Mouse (Mus musculus) kidney, postnatal 0 days (tissue): ENCODE results near the gene Zcchc4. TPM values are rescaled to one million over a fixed set of nuclear protein-coding genes. Genes with fewer than 3 reads are reported as not detected.

Experiments
- ATAC-seq: fragments of 200-750 bp; cut with Nextera tagmentation; replicated peaks from 2 replicates; pipeline ENCODE4 v1.8.0; 2017; ENCODE audit warnings: low read depth, moderate number of reproducible peaks, moderate TSS enrichment, moderate library complexity; ENCODE audit not compliant: low FRiP score
- DNase-seq: peaks from one replicate; pipeline ENCODE4 v3.0.0-alpha.2; 2016; ENCODE audit warnings: low spot score
- H3K27ac ChIP-seq: fragments of 300-500 bp; sonication (generic); 2 replicates; pipeline ENCODE4 v1.5.1; 2014; ENCODE audit warnings: mild to moderate bottlenecking
- H3K27me3 ChIP-seq: fragments of 300-500 bp; sonication (generic); 2 replicates; pipeline ENCODE4 v1.6.1; 2014; ENCODE audit warnings: low read length, mixed read lengths; ENCODE audit not compliant: insufficient read depth
- H3K36me3 ChIP-seq: fragments of 300-500 bp; sonication (generic); 2 replicates; pipeline ENCODE4 v1.6.1; 2014; ENCODE audit warnings: low read length, mixed read lengths; ENCODE audit not compliant: insufficient read depth
- H3K4me1 ChIP-seq: fragments of 300-500 bp; sonication (generic); replicated peaks from 2 replicates; pipeline ENCODE4 v1.6.1; 2014; ENCODE audit warnings: antibody characterized with exemption, low read length, mixed read lengths; ENCODE audit not compliant: insufficient read depth
- H3K4me2 ChIP-seq: fragments of 300-500 bp; sonication (generic); 2 replicates; pipeline ENCODE4 v1.6.1; 2014; ENCODE audit warnings: mild to moderate bottlenecking, low read length, moderate library complexity, mixed read lengths
- H3K4me3 ChIP-seq: fragments of 300-500 bp; sonication (generic); replicated peaks from 2 replicates; pipeline ENCODE4 v1.5.1; 2014; ENCODE audit warnings: low read depth, low read length
- H3K9ac ChIP-seq: fragments of 300-500 bp; sonication (generic); 2 replicates; pipeline ENCODE4 v1.6.1; 2014; ENCODE audit warnings: low read depth, low read length
- H3K9me3 ChIP-seq: fragments of 300-500 bp; sonication (generic); replicated peaks from 2 replicates; pipeline ENCODE4 v1.6.1; 2016; ENCODE audit warnings: low read length, inconsistent platforms, mixed read lengths
- CTCF ChIP-seq: IDR thresholded peaks from 2 replicates; pipeline ENCODE4 v1.5.1; 2016; ENCODE audit warnings: antibody characterized with exemption, low read depth, mild to moderate bottlenecking, moderate library complexity
- WGBS: fragments of 180-500 bp; shearing (Covaris S2); extraction: QIAGEN DNeasy Blood & Tissue Kit; methylation state at CpG from one replicate; pipeline ENCODE4 v1.1.7; 2014; 5-methylcytosine and 5-hydroxymethylcytosine counted together
- polyA plus RNA-seq: library from polyadenylated mRNA; unstranded; fragments of >200 nt; fragmentation: Nextera tagmentation; extraction: Ambion mirVana; gene quantifications from 2 replicates; pipeline ENCODE4 v1.2.1, GENCODE M21; 2015

Zcchc4 gene
- polyA plus RNA-seq, 1 experiment from 2014 or later: 8.7 TPM

GRCm38 (mm10) chr5:52827923-52828322, 52.7 kb downstream of the Zcchc4 start:
- no peak for TF ChIP-seq CTCF
- Histone ChIP-seq H3K4me1 (peaks cover 3% of the 10 kb centered on the region; the same call in 1 of the 2 replicates), H3K9me3 (no peaks in the 10 kb centered on the region), H3K4me3 (no peak overlapping the region), H3K9ac (no peak overlapping the region), H3K27ac (no peak overlapping the region), H3K27me3 (no peaks in the 10 kb centered on the region), H3K36me3 (0 out of 2 replicates have a peak, but pooled peaks cover 5% of the 10 kb centered on the region), H3K4me2 (no peak overlapping the region)
- WGBS: 39% methylated on average over 4 of the region's 4 CpGs
- peak; percentile 7 for DNase-seq
- ATAC-seq: no peak

GRCm38 (mm10) chr5:52833005-52833404, 57.8 kb downstream of the Zcchc4 start:
- Histone ChIP-seq H3K27me3 (no peaks in the 10 kb centered on the region), H3K4me2 (peak overlapping the region; percentile 50), H3K36me3 (peaks cover 9% of the 10 kb centered on the region; the same call in 1 of the 2 replicates), H3K27ac (peak overlapping the region; percentile 77), H3K9me3 (no peaks in the 10 kb centered on the region), H3K4me1 (peaks cover 11% of the 10 kb centered on the region; the same call in 1 of the 2 replicates), H3K9ac (no peak overlapping the region), H3K4me3 (peak overlapping the region; percentile 57; the same call in 1 of the 2 replicates)
- no peak for TF ChIP-seq CTCF
- DNase-seq (peak; percentile 6), ATAC-seq (no peak)

GRCm38 (mm10) chr5:52833761-52834274, 58.6 kb downstream of the Zcchc4 start, which contains the start of gene Anapc4:
Gene Anapc4, plus strand, starts transcription at chr5:52834012.
- ATAC-seq: peak; percentile 99
- H3K27me3 ChIP-seq: no peaks in the 10 kb centered on the region
- no peaks in the 10 kb centered on the region for H3K9me3 ChIP-seq

DNA sequence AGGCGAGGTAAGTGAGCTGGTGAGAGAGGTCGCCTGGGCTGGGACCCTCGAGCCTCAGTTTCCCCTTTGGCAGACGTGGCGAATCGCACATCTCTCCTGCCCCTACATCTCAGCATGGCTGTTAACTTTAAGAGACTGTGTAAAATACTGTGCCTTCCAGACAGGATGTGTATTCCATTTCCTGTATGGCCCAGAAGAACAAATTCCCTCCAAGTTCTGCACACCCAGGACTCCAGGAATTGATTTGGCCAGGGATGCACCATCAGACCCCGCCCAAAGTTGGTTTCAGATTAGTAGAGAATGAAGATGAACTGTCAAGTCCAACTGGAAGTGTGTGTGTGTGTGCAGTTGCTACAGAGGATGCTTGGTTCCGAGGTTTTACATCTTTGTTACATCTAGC, 59.2 kb downstream of the Zcchc4 start:
- no peak for TF ChIP-seq CTCF
- DNase-seq (peak; percentile 49), ATAC-seq (no peak)
- Histone ChIP-seq H3K9ac (peak overlapping the region; percentile 72), H3K4me1 (peaks cover 11% of the 10 kb centered on the region; the same call in 1 of the 2 replicates), H3K4me2 (peak overlapping the region; percentile 61), H3K9me3 (no peaks in the 10 kb centered on the region), H3K27ac (peak overlapping the region; percentile 83), H3K27me3 (no peaks in the 10 kb centered on the region), H3K4me3 (peak overlapping the region; percentile 57), H3K36me3 (peaks cover 18% of the 10 kb centered on the region)
- 7% methylated on average over 8 of the region's 8 CpGs for WGBS

More at GRCm38 (mm10) chr5:52833761-52834274, 58.6 kb downstream of the Zcchc4 start, which contains the start of gene Anapc4:
- peak within 1 kb of the TSS; percentile 61 for H3K4me2 ChIP-seq
- peaks cover 16% of the 10 kb centered on the region for H3K36me3 ChIP-seq
- peak; percentile 100 for DNase-seq
- H3K4me3 ChIP-seq: peak within 1 kb of the TSS; percentile 57
- under 1% methylated on average over 50 of the region's 50 CpGs for WGBS
- H3K9ac ChIP-seq: peak within 1 kb of the TSS; percentile 72
- no peak for TF ChIP-seq CTCF
- H3K27ac ChIP-seq: peak within 1 kb of the TSS; percentile 83
- peaks cover 11% of the 10 kb centered on the region; the same call in 1 of the 2 replicates for H3K4me1 ChIP-seq

GRCm38 (mm10) chr5:52844319-52844718, 69.1 kb downstream of the Zcchc4 start:
- WGBS: 95% methylated on average over 7 of the region's 7 CpGs
- peaks cover 40% of the 10 kb centered on the region for H3K36me3 ChIP-seq
- no peak overlapping the region for H3K4me3 ChIP-seq
- TF ChIP-seq CTCF: no peak
- ATAC-seq (no peak), DNase-seq (no peak)
- no peak overlapping the region for H3K9ac ChIP-seq
- no peaks in the 10 kb centered on the region for H3K4me1 ChIP-seq
- no peak overlapping the region for H3K27ac ChIP-seq
- H3K9me3 ChIP-seq: no peaks in the 10 kb centered on the region
- no peak overlapping the region for H3K4me2 ChIP-seq
- no peaks in the 10 kb centered on the region for H3K27me3 ChIP-seq

- Histone ChIP-seq H3K36me3 (peaks cover 55% of the 10 kb centered on the region; the same call in 1 of the 2 replicates), H3K9ac (no peak overlapping the region), H3K4me2 (no peak overlapping the region), H3K9me3 (no peaks in the 10 kb centered on the region), H3K27me3 (no peaks in the 10 kb centered on the region), H3K4me1 (no peaks in the 10 kb centered on the region), H3K4me3 (no peak overlapping the region), H3K27ac (no peak overlapping the region)
- no peak for ATAC-seq
- TF ChIP-seq CTCF: peak; percentile 16; the same call in 1 of the 2 replicates
- 90% methylated on average over 5 of the region's 5 CpGs for WGBS
- no peak for DNase-seq
These were observed 80.5 kb downstream of the Zcchc4 start for GRCm38 (mm10) chr5:52855727-52856126.

DNA sequence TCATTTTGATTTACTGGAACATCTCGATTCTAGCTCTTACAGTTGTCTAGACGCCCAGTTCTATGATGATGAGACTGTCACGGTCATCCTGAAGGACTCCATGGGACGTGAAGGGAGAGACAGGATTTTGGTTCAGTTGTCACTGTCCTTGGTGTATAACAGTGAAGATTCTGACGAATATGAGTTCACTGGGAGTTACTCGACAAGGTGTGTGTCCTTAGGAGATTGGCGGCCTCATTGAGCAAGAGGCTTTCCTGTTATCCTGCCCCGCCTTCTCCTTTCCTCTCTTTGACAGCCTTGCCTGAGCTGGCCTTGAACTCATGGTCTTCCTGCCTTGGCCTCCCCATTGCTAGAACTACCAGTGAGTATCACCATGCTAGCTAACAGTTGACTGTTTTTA, 89.2 kb downstream of the Zcchc4 start:
- WGBS: 81% methylated on average over 8 of the region's 8 CpGs
- Histone ChIP-seq H3K4me1 (no peaks in the 10 kb centered on the region), H3K9ac (no peak overlapping the region), H3K9me3 (no peaks in the 10 kb centered on the region), H3K36me3 (peaks cover 52% of the 10 kb centered on the region), H3K27me3 (no peaks in the 10 kb centered on the region), H3K27ac (no peak overlapping the region), H3K4me3 (no peak overlapping the region), H3K4me2 (no peak overlapping the region)
- DNase-seq (no peak), ATAC-seq (no peak)
- no peak for TF ChIP-seq CTCF
